Mouse (Mus musculus): ENCODE results near the gene Polr1d. TPM values are rescaled to one million over a fixed set of nuclear protein-coding genes. Genes with fewer than 3 reads are reported as not detected.

Gene Polr1d
- polyA plus RNA-seq, 1 experiment from 2014 or later: 108 TPM

- Histone ChIP-seq H3K4me1 (ENCODE audit: control insufficient read depth, insufficient read depth, low read length) (no peaks in the 10 kb centered on the region), H3K9ac (replicated peaks; ENCODE audit: low read depth, low read length) (no peak overlapping the region), H3K9me3 (ENCODE audit: control insufficient read depth, low read length) (no peaks in the 10 kb centered on the region), H3K27me3 (ENCODE audit: control insufficient read depth, insufficient read depth, low read length) (no peaks in the 10 kb centered on the region), H3K4me3 (ENCODE audit: low read depth, low read length) (no peak overlapping the region), H3K4me2 (ENCODE audit: low read depth, low read length) (no peak overlapping the region), H3K36me3 (ENCODE audit: control insufficient read depth, insufficient read depth, low read length) (no peaks in the 10 kb centered on the region), H3K27ac (ENCODE audit: low read depth, low read length) (no peak overlapping the region)
- 79% methylated on average over 6 of the region's 6 CpGs for WGBS
- ATAC-seq (ENCODE audit: low read depth): no peak
These were observed 17.4 kb downstream of the Polr1d start for GRCm38 (mm10) chr5:147094296-147094695.

- H3K4me3 ChIP-seq (ENCODE audit: low read depth, low read length): no peak overlapping the region
- no peaks in the 10 kb centered on the region for H3K27me3 ChIP-seq (ENCODE audit: control insufficient read depth, insufficient read depth, low read length)
- H3K36me3 ChIP-seq (ENCODE audit: control insufficient read depth, insufficient read depth, low read length): no peaks in the 10 kb centered on the region
- ATAC-seq (ENCODE audit: low read depth): no peak
- H3K4me2 ChIP-seq (ENCODE audit: low read depth, low read length): no peak overlapping the region
- H3K27ac ChIP-seq (ENCODE audit: low read depth, low read length): no peak overlapping the region
- WGBS: 95% methylated on average over 4 of the region's 4 CpGs
- no peaks in the 10 kb centered on the region for H3K9me3 ChIP-seq (ENCODE audit: control insufficient read depth, low read length)
- H3K9ac ChIP-seq (replicated peaks; ENCODE audit: low read depth, low read length): no peak overlapping the region
- no peaks in the 10 kb centered on the region for H3K4me1 ChIP-seq (ENCODE audit: control insufficient read depth, insufficient read depth, low read length)
These were observed 19.7 kb downstream of the Polr1d start for GRCm38 (mm10) chr5:147096586-147096985.

DNA sequence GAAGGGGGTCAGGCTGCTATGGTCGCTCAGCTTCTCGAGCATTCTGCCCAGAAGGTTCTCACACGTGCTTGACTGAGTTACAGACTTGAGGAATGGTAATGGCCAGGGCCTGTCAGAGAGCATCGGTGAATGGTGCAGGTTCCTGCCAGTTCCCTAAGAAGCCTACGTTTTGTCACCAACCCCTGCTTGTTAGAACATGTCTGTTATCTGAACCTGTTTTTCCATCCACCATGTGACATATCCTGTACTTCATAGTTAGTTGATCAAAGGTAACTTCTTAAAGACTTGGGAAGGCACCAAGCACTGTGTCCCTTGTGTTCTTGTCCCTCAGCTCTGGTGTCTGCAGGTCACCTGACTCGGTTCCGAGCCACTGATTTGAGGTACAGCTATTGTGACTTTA is 21.8 kb downstream of the Polr1d start:
- Histone ChIP-seq H3K4me1 (ENCODE audit: control insufficient read depth, insufficient read depth, low read length) (no peaks in the 10 kb centered on the region), H3K4me2 (ENCODE audit: low read depth, low read length) (no peak overlapping the region), H3K27me3 (ENCODE audit: control insufficient read depth, insufficient read depth, low read length) (no peaks in the 10 kb centered on the region), H3K9me3 (ENCODE audit: control insufficient read depth, low read length) (no peaks in the 10 kb centered on the region), H3K9ac (replicated peaks; ENCODE audit: low read depth, low read length) (no peak overlapping the region), H3K36me3 (ENCODE audit: control insufficient read depth, insufficient read depth, low read length) (no peaks in the 10 kb centered on the region), H3K4me3 (ENCODE audit: low read depth, low read length) (no peak overlapping the region), H3K27ac (ENCODE audit: low read depth, low read length) (no peak overlapping the region)
- no peak for ATAC-seq (ENCODE audit: low read depth)
- WGBS: 88% methylated on average over 7 of the region's 7 CpGs

GRCm38 (mm10) chr5:147100180-147100579 is 23.3 kb downstream of the Polr1d start:
- no peaks in the 10 kb centered on the region for H3K27me3 ChIP-seq (ENCODE audit: control insufficient read depth, insufficient read depth, low read length)
- 85% methylated on average over 2 of the region's 2 CpGs for WGBS
- no peaks in the 10 kb centered on the region for H3K4me1 ChIP-seq (ENCODE audit: control insufficient read depth, insufficient read depth, low read length)
- no peak for ATAC-seq (ENCODE audit: low read depth)
- H3K4me2 ChIP-seq (ENCODE audit: low read depth, low read length): no peak overlapping the region
- H3K9me3 ChIP-seq (ENCODE audit: control insufficient read depth, low read length): no peaks in the 10 kb centered on the region
- H3K4me3 ChIP-seq (ENCODE audit: low read depth, low read length): no peak overlapping the region
- H3K9ac ChIP-seq (replicated peaks; ENCODE audit: low read depth, low read length): no peak overlapping the region
- no peaks in the 10 kb centered on the region for H3K36me3 ChIP-seq (ENCODE audit: control insufficient read depth, insufficient read depth, low read length)
- H3K27ac ChIP-seq (ENCODE audit: low read depth, low read length): no peak overlapping the region

GRCm38 (mm10) chr5:147102295-147102694 is 25.4 kb downstream of the Polr1d start:
- Histone ChIP-seq H3K36me3 (ENCODE audit: control insufficient read depth, insufficient read depth, low read length) (no peaks in the 10 kb centered on the region), H3K9me3 (ENCODE audit: control insufficient read depth, low read length) (no peaks in the 10 kb centered on the region), H3K27me3 (ENCODE audit: control insufficient read depth, insufficient read depth, low read length) (no peaks in the 10 kb centered on the region), H3K4me2 (ENCODE audit: low read depth, low read length) (no peak overlapping the region), H3K4me1 (ENCODE audit: control insufficient read depth, insufficient read depth, low read length) (no peaks in the 10 kb centered on the region), H3K4me3 (ENCODE audit: low read depth, low read length) (no peak overlapping the region), H3K9ac (replicated peaks; ENCODE audit: low read depth, low read length) (no peak overlapping the region), H3K27ac (ENCODE audit: low read depth, low read length) (no peak overlapping the region)
- 76% methylated on average over 6 of the region's 6 CpGs for WGBS
- no peak for ATAC-seq (ENCODE audit: low read depth)

GRCm38 (mm10) chr5:147107276-147107675 is 30.4 kb downstream of the Polr1d start:
- H3K27me3 ChIP-seq (ENCODE audit: control insufficient read depth, insufficient read depth, low read length): no peaks in the 10 kb centered on the region
- 87% methylated on average over 3 of the region's 3 CpGs for WGBS
- no peak overlapping the region for H3K4me3 ChIP-seq (ENCODE audit: low read depth, low read length)
- no peak overlapping the region for H3K9ac ChIP-seq (replicated peaks; ENCODE audit: low read depth, low read length)
- H3K27ac ChIP-seq (ENCODE audit: low read depth, low read length): no peak overlapping the region
- no peak overlapping the region for H3K4me2 ChIP-seq (ENCODE audit: low read depth, low read length)
- H3K9me3 ChIP-seq (ENCODE audit: control insufficient read depth, low read length): no peaks in the 10 kb centered on the region
- no peaks in the 10 kb centered on the region for H3K4me1 ChIP-seq (ENCODE audit: control insufficient read depth, insufficient read depth, low read length)
- no peak for ATAC-seq (ENCODE audit: low read depth)
- no peaks in the 10 kb centered on the region for H3K36me3 ChIP-seq (ENCODE audit: control insufficient read depth, insufficient read depth, low read length)

GRCm38 (mm10) chr5:147108861-147109591 is 32.2 kb downstream of the Polr1d start:
- Histone ChIP-seq H3K9me3 (ENCODE audit: control insufficient read depth, low read length) (no peaks in the 10 kb centered on the region), H3K27me3 (ENCODE audit: control insufficient read depth, insufficient read depth, low read length) (no peaks in the 10 kb centered on the region), H3K4me2 (ENCODE audit: low read depth, low read length) (no peak overlapping the region), H3K27ac (ENCODE audit: low read depth, low read length) (no peak overlapping the region), H3K36me3 (ENCODE audit: control insufficient read depth, insufficient read depth, low read length) (no peaks in the 10 kb centered on the region), H3K4me1 (ENCODE audit: control insufficient read depth, insufficient read depth, low read length) (no peaks in the 10 kb centered on the region), H3K9ac (replicated peaks; ENCODE audit: low read depth, low read length) (no peak overlapping the region), H3K4me3 (ENCODE audit: low read depth, low read length) (no peak overlapping the region)
- 89% methylated on average over 13 of the region's 13 CpGs for WGBS
- no peak for ATAC-seq (ENCODE audit: low read depth)

- Histone ChIP-seq H3K27ac (ENCODE audit: low read depth, low read length) (no peak overlapping the region), H3K4me2 (ENCODE audit: low read depth, low read length) (no peak overlapping the region), H3K27me3 (ENCODE audit: control insufficient read depth, insufficient read depth, low read length) (no peaks in the 10 kb centered on the region), H3K9me3 (ENCODE audit: control insufficient read depth, low read length) (no peaks in the 10 kb centered on the region), H3K4me3 (ENCODE audit: low read depth, low read length) (no peak overlapping the region), H3K9ac (replicated peaks; ENCODE audit: low read depth, low read length) (no peak overlapping the region), H3K36me3 (ENCODE audit: control insufficient read depth, insufficient read depth, low read length) (no peaks in the 10 kb centered on the region), H3K4me1 (ENCODE audit: control insufficient read depth, insufficient read depth, low read length) (no peaks in the 10 kb centered on the region)
- WGBS: 68% methylated on average over 7 of the region's 7 CpGs
- ATAC-seq (ENCODE audit: low read depth): no peak
These were observed 37.9 kb downstream of the Polr1d start for GRCm38 (mm10) chr5:147114738-147115137.

GRCm38 (mm10) chr5:147115631-147116030 is 38.8 kb downstream of the Polr1d start:
- Histone ChIP-seq H3K36me3 (ENCODE audit: control insufficient read depth, insufficient read depth, low read length) (no peaks in the 10 kb centered on the region), H3K4me2 (ENCODE audit: low read depth, low read length) (no peak overlapping the region), H3K4me3 (ENCODE audit: low read depth, low read length) (no peak overlapping the region), H3K9ac (replicated peaks; ENCODE audit: low read depth, low read length) (no peak overlapping the region), H3K27me3 (ENCODE audit: control insufficient read depth, insufficient read depth, low read length) (no peaks in the 10 kb centered on the region), H3K9me3 (ENCODE audit: control insufficient read depth, low read length) (no peaks in the 10 kb centered on the region), H3K4me1 (ENCODE audit: control insufficient read depth, insufficient read depth, low read length) (no peaks in the 10 kb centered on the region), H3K27ac (ENCODE audit: low read depth, low read length) (no peak overlapping the region)
- no peak for ATAC-seq (ENCODE audit: low read depth)
- 92% methylated on average over 4 of the region's 4 CpGs for WGBS
